Mouse (Mus musculus): Measurements from ENCODE around the gene Il22.
A peak's percentile ranks its signal among the peaks of the same experiment; 100 is the strongest.
"Not testable (repeated sequence)": the region's sequence is repeated elsewhere in the genome, so short reads cannot be mapped to it uniquely, and the experiment has no call there.

Gene Il22

GRCm38 (mm10) chr10:118204642-118205041 lies at the start of gene Il22:
Il22 (plus strand) TSS chr10:118204942.
- no peak for DNase-seq (ENCODE audit: low spot score in 2 of 2)

- no peak for DNase-seq (ENCODE audit: low spot score in 2 of 2)
These were observed 48.8 kb upstream of the Il22 start for GRCm38 (mm10) chr10:118155932-118156331.

GRCm38 (mm10) chr10:118161131-118161530 lies 43.6 kb upstream of the Il22 start:
- no peak for DNase-seq (ENCODE audit: low spot score in 2 of 2)

- no peak for DNase-seq (ENCODE audit: low spot score in 2 of 2)
These were observed 35.5 kb upstream of the Il22 start for GRCm38 (mm10) chr10:118169212-118169611.

GRCm38 (mm10) chr10:118172416-118172815 lies 32.3 kb upstream of the Il22 start:
- DNase-seq (ENCODE audit: low spot score in 2 of 2): no peak

- no peak for DNase-seq (ENCODE audit: low spot score in 2 of 2)
These were observed 31.9 kb upstream of the Il22 start for GRCm38 (mm10) chr10:118172876-118173275.

GRCm38 (mm10) chr10:118175542-118175941 lies 29.2 kb upstream of the Il22 start:
- not testable (repeated sequence) for DNase-seq (ENCODE audit: low spot score in 2 of 2)

- no peak for DNase-seq (ENCODE audit: low spot score in 2 of 2)
These were observed 26.0 kb upstream of the Il22 start for GRCm38 (mm10) chr10:118178735-118179151.

GRCm38 (mm10) chr10:118179265-118179664 lies 25.5 kb upstream of the Il22 start:
- DNase-seq (ENCODE audit: low spot score in 2 of 2): no peak

GRCm38 (mm10) chr10:118195150-118195549 lies 9.6 kb upstream of the Il22 start:
- not testable (repeated sequence) for DNase-seq (ENCODE audit: low spot score in 2 of 2)

- DNase-seq (ENCODE audit: low spot score in 2 of 2): not testable (repeated sequence)
These were observed 11.1 kb downstream of the Il22 start for GRCm38 (mm10) chr10:118215719-118216393.

GRCm38 (mm10) chr10:118227629-118228028 lies 22.9 kb downstream of the Il22 start:
- not testable (repeated sequence) for DNase-seq (ENCODE audit: low spot score in 2 of 2)

GRCm38 (mm10) chr10:118232607-118233006 lies 27.9 kb downstream of the Il22 start:
- DNase-seq (ENCODE audit: low spot score in 2 of 2): not testable (repeated sequence)

GRCm38 (mm10) chr10:118240680-118241079 lies 35.9 kb downstream of the Il22 start, which contains the start of gene Gm32717:
Gm32717 (minus strand) TSS chr10:118240780.
- not testable (repeated sequence) for DNase-seq (ENCODE audit: low spot score in 2 of 2)

- DNase-seq (ENCODE audit: low spot score in 2 of 2): peak in 1 of 2 experiments; percentile 55
These were observed 44.4 kb downstream of the Il22 start for GRCm38 (mm10) chr10:118249006-118249595.

GRCm38 (mm10) chr10:118250852-118251295 lies 46.1 kb downstream of the Il22 start:
- peak; percentile 16 to 58 for DNase-seq (ENCODE audit: low spot score in 2 of 2)

- DNase-seq (ENCODE audit: low spot score in 2 of 2): not testable (repeated sequence)
These were observed 53.6 kb downstream of the Il22 start, which contains the start of gene Gm32802 for GRCm38 (mm10) chr10:118258388-118258787. Gm32802 (plus strand) TSS chr10:118258688.

Data from urinary bladder, postnatal 4 days (tissue).